Mouse (Mus musculus): ENCODE measurements around the gene 0610009B22Rik.
"Not testable (repeated sequence)": the region's sequence is repeated elsewhere in the genome, so short reads cannot be mapped to it uniquely, and the experiment has no call there.

0610009B22Rik gene

DNA sequence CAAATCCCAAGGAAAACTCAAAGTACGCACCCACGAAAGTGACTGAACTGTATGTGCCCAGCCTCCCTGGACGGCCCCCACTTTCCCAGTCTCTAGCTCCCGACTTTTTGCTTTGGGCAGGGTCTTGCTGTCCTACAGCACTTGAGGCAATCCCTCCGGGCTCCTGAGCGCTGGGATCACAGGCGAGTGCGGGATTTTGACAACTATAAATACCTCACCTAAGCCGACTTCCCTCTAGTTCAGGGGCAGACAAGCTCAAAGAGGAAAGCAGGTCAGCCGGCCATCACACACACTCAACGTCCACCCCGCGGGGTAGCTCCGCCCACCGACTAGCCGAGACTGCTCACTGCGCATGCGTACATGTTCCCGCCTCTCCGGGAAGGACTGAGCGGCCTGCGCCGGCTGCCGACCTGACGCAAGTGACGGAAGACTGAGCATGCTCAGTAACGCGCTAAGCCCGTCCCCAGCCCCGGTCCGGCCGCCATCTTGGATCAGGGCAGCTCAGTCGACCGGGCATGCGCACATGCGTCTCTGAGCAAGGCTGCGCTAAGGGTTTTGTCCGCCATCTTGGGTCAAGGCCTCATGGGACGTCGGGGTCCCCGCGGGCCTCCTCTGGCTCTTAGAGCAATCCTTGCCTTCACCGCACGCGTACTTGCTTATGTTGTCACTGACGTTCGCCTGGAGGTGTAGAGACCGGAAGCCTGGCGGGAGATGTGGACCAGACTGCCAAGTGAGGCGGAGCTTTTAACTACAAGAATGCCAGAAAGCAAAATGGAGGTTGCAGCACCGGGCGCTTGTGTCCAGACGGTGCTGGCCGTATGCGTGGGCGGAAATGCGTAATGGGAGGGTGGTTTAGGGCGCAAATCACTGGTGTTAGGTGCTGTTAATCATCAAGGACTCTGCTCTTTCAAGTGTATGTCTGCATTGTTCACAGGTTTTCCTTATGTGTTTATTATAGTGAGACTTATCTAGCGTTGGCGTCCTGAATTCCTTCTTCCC, at the start of gene 0610009B22Rik:
Gene 0610009B22Rik (minus strand): TSS at position 545 of the 999 bp plus-strand sequence.
- DNase-seq (ENCODE audit: low spot score in 2 of 2): peak; percentile 99 to 100

DNA sequence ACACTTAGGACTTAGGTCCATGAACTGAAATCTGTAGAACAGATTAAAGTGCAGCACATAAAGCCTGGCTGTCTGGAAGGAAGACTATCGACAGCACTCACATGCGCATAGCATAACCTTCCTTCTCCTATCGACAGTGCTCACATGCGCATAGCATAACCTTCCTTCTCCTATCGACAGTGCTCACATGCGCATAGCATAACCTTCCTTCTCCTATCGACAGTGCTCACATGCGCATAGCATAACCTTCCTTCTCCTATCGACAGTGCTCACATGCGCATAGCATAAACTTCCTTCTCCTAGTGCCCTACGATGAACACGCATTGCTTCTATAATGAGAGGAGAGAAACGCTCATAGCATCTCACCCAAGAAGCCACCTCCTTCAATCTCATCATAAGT, 45.5 kb upstream of the 0610009B22Rik start:
- DNase-seq (ENCODE audit: low spot score in 2 of 2): not testable (repeated sequence)

DNA sequence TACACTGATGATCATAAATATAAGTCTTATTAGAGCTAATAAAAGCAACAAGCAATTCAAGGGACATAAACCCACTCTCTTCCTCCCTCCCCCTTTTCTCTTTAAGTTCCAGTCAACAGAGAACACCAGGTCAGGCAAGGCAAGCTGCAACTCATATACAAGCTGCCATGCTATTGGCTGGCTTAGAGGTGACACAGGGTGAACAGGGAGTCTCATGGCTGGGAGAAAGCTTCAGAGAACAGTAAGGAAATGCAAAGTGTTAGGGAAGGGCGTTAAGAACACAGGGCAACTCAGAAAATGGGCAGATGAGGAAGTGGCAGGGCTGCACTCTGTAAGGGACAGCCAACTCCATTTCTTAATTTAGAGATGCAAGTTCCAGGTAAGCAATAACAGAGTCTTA, 44.2 kb upstream of the 0610009B22Rik start:
- no peak for DNase-seq (ENCODE audit: low spot score in 2 of 2)

DNA sequence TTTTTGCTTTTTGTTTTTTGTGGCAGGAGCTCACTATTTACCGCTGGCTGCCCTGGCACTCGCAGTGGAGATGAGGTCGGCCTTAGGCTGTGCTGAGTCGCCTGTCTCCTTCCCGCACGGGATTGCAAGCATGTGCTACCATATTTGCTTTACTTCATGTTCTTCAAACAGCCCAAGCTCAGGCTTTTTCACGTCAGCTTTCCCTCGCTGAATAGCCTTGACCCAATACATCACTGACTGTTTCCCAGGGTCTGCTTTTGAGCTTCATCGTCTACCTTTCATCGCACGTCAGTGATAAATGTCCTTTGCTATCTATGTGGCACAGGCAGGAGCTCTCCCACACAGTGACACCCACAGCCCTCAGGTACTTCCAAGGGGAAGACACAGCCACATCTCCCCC, 32.4 kb upstream of the 0610009B22Rik start:
- no peak for DNase-seq (ENCODE audit: low spot score in 2 of 2)

DNA sequence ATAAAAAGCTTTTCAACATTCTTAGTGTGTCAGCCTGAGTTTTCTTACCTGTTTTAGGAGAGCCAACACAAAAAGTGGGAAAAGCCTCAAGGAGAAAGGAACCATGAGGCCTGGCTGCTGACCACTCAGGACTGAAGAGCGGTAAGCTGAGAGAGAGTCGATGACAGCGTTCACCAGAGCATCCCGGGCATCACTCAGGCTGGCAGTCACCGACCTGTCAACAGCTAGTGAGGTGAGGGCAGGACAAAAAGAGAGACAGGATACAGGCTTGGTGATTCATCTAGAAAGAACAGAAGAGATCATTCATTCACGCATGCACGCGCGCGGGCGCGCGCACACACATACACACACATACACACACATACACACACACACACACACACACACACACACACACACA, 18.4 kb upstream of the 0610009B22Rik start:
- no peak for DNase-seq (ENCODE audit: low spot score in 2 of 2)

DNA sequence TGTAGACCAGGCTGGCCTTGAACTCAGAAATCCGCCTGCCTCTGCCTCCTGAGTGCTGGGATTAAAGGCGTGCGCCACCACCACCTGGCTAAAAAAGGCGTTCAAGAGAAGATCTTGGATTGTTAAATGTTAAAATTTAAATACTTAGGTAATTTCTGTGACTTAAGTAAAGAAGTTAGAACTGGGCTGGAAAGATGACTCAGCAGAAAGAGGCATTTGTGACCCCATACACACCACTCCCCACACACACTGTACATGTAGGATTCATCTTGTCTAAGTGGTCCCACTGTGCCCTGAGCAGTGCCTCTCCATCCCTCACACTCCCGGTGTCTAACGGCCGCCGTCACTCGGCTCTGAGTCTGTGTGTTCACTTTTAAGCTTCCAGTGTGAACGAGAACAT, 17.8 kb upstream of the 0610009B22Rik start:
- DNase-seq (ENCODE audit: low spot score in 2 of 2): no peak

DNA sequence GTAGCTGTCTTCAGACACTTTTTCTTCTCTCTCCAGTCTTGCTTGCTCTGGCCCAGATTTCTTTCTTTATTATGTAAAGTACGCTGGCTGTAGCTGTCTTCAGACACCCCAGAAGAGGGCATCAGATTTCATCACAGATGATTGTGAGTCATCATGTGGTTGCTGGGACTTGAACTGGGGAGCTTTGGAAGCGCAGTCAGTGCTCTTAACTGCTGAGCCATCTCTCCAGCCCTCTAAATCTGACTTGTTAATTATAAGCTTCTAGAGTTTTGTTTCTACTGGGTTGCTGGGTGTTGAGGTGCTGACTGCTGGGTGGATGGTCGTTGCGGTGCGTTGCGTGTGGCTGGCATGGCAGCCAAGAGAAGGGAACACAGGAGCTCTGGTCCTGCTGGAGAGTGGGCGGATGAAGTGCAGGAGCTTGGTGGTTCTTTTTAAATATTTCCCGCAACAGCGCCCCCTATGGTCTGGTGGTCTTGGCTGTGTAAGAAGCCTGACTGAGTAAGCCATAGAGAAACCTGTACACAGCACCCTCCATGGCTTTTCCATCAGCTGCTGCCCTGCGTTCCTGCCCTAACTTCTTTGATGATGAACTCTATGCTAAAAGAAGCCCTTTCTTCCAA, 14.8 kb upstream of the 0610009B22Rik start:
- no peak for DNase-seq (ENCODE audit: low spot score in 2 of 2)

DNA sequence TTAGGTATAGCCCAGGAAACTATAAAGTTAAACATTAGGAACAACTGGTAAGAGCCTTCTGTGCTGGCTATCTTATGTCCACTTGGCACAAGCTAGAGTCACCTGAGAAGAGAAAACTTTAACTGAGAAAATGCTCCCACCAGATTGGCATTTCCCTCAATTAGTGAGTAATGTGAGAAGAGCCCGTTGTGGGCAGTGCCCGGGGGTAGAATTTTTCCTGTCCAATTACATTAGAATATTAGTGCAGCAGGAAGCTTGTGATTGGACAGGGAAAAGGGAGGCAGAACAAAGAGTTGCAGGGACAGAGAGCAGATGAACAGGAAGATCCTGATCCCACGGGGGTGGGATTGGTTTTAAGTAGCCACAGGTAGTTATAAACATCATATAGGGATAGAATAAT, 14.2 kb upstream of the 0610009B22Rik start:
- no peak for DNase-seq (ENCODE audit: low spot score in 2 of 2)

DNA sequence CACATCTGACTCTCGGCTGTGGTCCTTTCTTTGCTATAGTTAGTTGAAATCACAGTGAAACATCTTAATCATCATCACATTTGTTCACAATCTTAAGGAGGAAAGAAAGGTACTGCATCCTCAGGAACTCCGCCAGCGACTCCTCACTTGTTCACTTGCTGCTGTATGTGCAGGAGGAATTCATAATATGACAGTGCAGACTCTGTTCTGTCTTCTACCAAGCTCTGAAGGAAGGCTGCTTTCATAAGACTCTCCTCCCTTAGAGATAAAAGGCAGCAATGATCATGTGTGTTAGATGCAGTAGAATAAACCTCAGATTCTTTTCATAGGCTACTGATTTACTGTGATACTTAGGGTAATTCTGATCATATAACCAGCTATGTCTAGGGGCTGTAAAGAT, 6.3 kb upstream of the 0610009B22Rik start:
- DNase-seq (ENCODE audit: low spot score in 2 of 2): no peak

DNA sequence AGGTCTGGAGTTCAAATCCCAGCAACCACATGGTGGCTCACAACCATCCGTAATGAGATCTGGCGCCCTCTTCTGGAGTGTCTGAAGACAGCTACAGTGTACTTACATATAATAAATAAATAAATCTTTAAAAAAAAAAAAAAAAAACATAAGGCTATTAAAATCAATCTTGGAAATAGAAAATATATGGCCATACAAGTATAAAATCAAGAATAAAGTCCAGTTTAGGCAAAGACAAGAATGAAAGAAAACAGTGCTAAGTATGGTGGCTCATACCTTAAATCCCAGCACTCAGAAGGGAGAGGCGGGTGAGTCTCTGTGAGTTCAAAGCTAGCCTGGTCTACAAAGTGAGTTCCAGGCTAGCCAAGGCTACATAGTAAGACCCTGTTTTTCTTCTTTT, 1.9 kb upstream of the 0610009B22Rik start:
- not testable (repeated sequence) for DNase-seq (ENCODE audit: low spot score in 2 of 2)

DNA sequence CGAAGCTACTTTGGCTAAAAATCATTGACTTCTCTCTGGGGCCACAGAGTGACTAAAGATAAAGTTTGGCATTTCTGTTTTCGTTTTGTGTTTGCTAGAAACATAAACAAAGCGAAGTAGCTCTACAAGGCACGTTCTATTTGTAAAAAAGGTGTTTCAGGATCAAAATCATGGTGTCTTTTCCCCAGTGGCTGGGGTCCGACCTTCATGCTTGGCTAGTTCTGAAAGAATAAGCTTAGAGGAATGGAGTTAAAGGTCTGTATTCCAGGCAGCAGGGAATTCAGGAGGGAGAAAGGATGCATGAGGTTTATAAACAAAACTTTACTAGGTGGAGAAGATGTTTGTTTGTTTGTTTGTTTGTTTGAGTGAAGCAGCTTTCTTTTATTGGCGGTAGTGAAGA, 669 bp upstream of the 0610009B22Rik start:
- DNase-seq (ENCODE audit: low spot score in 2 of 2): no peak

DNA sequence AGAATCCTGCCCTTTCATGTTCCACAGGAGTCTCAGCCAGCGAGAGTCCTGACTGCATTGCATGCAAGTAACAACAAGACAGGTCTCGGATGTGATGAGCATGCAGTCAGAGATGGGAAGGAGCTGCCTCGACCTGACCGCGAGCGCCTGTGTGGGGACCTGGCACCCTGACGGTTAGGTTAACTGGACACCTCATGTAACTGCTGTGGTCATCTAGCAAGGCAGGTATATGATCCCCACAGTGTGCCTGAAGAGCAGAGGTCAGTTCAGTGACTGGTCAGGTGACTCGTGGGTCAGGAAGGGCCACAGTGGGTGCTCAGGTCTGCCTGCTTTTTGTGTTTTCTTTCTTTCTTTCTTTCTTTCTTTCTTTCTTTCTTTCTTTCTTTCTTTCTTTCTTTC, 6.7 kb downstream of the 0610009B22Rik start:
- DNase-seq (ENCODE audit: low spot score in 2 of 2): no peak

DNA sequence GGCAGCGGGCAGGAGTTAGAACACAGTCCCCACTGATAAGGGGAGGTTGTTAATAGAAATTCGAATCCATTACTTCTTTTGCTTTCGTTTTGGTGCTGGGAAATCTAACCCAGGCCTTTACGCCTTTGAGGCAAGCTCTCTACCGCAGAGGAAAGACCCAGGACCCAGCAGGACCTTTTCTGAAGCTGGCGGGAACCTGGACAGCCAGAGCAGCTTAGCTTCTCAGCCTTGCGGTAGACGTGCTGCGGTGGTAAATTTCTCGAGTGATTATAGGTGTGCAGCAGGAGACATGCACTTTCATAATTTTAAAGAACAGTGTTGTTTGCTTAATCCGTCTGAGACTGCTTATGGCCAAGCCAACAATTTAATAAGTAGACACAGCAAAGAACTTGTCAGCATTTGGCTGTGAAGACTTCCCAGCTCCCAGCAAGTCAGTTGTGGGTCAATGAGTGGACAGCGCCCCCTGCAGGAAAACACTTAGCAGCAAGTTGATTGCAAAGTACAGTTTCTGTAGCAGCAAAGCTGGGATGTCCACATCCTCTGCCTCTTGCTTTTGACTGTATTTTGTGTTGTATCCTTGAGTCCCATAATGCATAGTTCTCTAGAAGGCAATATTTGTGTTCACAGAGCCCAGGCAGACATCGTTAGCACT, 7.2 kb downstream of the 0610009B22Rik start:
- peak; percentile 45 to 82 for DNase-seq (ENCODE audit: low spot score in 2 of 2)

DNA sequence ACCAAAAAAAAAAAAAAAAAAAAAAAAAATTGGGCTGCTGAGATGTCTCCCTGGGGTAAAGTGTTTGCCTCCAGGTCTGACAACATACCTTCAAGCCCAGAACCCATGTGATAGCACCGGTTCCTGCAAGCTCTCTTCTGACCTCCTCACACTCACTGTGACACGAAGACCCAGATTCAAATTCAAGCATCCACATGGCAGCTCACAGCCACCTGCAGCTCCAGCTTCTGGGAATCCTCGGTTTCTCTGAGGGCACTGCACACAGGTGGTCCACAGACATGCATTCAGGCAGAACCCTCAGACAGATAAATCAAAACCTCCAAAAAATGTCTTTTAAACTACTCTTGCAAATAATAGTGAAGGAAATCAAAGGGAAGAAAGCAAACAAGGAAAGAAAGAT, 9.2 kb downstream of the 0610009B22Rik start:
- no peak for DNase-seq (ENCODE audit: low spot score in 2 of 2)

DNA sequence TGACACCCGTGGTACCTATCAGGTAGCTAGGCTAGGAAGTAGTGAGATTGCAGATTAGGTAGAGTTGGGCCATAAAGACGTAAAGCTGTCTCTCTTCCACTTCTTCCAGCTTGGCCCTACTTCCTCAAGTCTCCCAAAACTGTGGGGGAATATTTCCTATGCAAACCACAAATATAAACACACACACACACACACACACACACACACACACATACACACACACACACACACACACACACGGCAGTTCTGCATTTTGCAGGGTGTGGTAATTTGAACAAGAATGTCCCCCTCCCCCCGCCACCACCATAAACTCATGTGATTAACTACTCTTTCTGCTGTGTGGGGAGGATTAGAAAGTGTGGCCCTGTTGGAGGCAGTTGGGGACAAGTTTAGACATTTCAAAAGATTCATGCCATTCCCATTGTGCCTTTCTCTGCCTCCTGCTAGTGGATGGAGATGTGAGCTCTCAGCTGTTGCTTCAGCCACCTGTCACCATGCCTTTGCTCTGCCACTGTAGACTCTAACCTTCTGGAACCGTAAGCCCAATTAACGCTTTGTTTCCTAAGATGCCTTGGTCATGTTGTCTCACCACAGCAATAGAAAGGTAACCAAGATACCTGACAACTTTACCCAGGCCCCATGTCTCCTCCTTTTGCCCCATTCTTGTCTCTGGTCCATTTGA, 10.8 kb downstream of the 0610009B22Rik start:
- DNase-seq (ENCODE audit: low spot score in 2 of 2): no peak

DNA sequence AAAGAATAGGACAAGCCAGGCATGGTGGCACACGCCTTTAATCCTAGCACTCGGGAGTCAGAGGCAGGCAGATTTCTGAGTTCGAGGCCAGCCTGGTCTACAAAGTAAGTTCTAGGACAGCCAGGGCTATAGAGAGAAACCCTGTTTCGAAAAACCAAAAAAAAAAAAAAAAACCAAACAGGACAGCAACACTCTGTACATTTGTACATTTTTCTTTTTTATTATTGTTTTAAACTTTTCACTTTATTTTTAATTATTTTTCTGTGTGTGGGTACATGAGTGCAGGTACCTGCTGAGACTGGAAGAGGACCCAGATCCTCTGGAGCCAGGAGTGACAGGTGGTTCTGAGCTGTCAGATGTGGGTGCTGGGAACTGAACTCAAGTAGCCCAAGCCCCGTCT, 13.3 kb downstream of the 0610009B22Rik start:
- DNase-seq (ENCODE audit: low spot score in 2 of 2): no peak

DNA sequence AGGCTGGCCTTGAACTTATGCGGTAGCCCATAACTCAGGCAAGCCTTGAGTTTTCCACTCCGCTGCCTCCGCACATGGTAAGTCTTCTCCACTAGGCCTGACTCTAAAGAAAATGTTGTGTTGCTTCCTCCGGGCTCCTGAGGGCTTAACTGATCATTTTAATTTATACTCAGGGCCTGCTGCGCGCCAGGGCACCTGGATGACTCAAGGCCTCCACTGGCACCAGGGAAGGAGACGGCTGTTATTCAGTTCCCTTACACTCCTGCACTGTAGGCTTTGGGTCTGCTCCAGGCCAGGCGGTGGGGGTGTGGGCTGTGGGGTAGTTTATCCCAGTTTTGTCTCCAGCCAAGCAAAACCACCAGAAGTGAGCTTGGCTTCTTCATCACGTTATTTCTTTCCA, 15.4 kb downstream of the 0610009B22Rik start:
- no peak for DNase-seq (ENCODE audit: low spot score in 2 of 2)

DNA sequence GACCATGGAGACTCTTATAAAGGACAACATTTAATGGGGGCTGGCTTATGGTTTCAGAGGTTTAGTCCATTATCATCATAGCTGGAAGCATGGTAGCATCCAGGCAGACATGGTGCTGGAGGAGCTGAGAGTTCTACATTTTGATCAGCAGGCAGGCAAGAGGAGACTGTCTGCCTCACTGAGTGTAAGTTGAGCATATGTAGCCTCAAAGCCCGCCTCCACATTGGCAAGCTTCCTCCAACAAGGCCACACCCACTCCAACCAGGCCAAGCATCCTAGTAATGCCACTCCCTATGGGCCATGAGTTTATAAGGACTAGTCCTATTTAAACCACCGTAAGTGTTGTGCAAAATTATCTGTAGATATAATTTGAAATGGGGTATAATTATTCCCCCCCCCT, 17.3 kb downstream of the 0610009B22Rik start:
- no peak for DNase-seq (ENCODE audit: low spot score in 2 of 2)

DNA sequence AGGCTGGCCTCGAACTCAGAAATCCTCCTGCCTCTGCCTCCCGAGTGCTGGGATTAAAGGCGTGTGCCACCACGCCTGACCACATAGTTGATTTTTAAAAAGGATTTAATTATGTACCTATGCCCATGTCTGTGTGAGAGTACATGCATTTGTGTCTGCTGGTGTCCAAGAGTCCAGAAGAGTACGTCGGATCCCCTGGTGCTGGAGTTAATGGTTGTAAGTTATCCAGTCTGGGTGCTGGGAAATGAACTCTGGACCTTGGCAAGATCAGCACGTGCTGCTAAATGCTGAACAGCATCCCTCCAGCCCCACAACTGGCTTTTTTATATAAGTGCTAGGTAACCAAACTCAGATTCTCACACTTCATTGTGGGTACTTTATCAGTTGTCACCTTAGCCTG, 17.8 kb downstream of the 0610009B22Rik start:
- no peak for DNase-seq (ENCODE audit: low spot score in 2 of 2)

DNA sequence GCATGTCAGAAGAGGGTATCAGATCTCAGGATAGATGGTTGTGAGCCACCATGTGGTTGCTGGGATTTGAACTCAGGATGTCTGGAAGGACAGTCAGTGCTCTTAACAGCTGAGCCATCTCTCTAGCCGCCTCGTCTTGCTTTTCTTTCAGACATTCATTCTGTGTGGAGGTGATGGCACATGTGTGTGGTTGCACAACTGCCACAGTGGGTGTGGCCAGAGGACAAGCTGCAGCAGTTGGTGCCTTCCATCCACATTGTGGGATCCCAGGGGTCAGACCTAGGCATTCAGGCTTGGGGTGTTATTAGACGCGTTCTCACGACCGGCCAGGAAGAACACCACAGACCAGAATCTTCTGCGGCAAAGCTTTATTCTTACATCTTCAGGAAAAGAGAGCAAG, 23.9 kb downstream of the 0610009B22Rik start:
- DNase-seq (ENCODE audit: low spot score in 2 of 2): not testable (repeated sequence)

DNA sequence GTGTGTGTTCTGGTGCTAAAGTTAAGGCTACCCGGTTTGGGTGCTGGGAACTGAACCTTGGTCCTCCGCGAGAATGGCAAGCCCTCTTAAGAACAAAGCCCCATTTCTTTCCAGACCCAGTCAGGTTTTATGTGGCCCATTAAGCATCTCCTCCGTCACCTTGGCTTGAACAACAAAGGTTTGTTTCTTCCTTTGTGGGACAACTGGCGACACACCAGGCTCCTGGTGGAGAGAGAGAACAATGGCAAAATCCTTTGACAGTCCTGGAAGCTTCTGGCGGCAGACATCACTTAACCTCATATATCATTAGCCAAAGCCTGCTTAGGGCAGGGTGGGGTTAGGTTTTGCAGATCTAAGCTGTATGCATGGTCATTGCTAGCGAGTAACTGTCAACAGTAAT, 26.0 kb downstream of the 0610009B22Rik start:
- DNase-seq (ENCODE audit: low spot score in 2 of 2): no peak

DNA sequence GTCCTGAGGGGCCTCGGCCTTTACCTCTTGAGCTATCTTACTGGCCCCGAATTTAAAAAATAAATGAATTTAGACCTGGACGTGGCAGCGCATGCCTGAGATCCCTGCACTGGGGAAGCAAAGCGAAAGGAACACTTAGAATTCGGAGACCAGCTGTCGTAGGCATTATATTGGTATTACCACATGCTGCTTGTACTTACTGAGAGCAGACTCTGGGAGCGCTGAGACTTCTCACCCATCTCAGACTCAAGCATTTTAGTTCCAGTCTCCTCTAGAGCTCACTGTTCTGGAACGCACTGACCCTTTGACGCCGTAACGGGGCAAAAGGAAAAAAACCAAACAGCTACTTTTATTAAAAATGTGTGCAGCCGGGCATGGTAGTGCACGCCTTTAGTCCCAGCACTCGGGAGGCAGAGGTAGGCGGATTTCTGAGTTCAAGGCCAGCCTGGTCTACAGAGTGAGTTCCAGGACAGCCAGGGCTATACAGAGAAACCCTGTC, 26.8 kb downstream of the 0610009B22Rik start:
- DNase-seq (ENCODE audit: low spot score in 2 of 2): no peak

Measured in frontal cortex, postnatal 10 days (tissue).